Mouse (Mus musculus) forebrain, embryonic 10.5 days (tissue): ENCODE measurements around the gene Baz1b. TPM values are rescaled to one million over a fixed set of nuclear protein-coding genes. Genes with fewer than 3 reads are reported as not detected.
A peak's percentile ranks its signal among the peaks of the same experiment; 100 is the strongest.

Experiments used
- DNase-seq: peaks from one replicate; pipeline ENCODE4 v3.0.0-alpha.2; 2017; ENCODE audit warnings: low spot score; ENCODE audit errors: extremely low spot score
- H3K27ac ChIP-seq: fragments of 300-500 bp; sonication (generic); 2 replicates; pipeline ENCODE4 v1.5.1; 2016; ENCODE audit warnings: mild to moderate bottlenecking
- H3K27me3 ChIP-seq: fragments of 300-500 bp; sonication (generic); 2 replicates; pipeline ENCODE4 v1.6.1; 2016; ENCODE audit warnings: mild to moderate bottlenecking; ENCODE audit not compliant: poor library complexity, severe bottlenecking
- H3K36me3 ChIP-seq: fragments of 300-500 bp; sonication (generic); replicated peaks from 2 replicates; pipeline ENCODE4 v1.6.1; 2016; ENCODE audit warnings: mild to moderate bottlenecking, moderate library complexity
- H3K4me1 ChIP-seq: fragments of 300-500 bp; sonication (generic); 2 replicates; pipeline ENCODE4 v1.6.1; 2016
- H3K4me3 ChIP-seq: fragments of 300-500 bp; sonication (generic); 2 replicates; pipeline ENCODE4 v1.5.1; 2016; ENCODE audit warnings: mild to moderate bottlenecking, moderate library complexity
- H3K9me3 ChIP-seq: fragments of 300-500 bp; sonication (generic); 2 replicates; pipeline ENCODE4 v1.6.1; 2016; ENCODE audit warnings: mild to moderate bottlenecking, moderate library complexity
- WGBS: fragments of 180-500 bp; shearing (Covaris S2); methylation state at CpG from one replicate; pipeline ENCODE4 v1.1.7; 2016; 5-methylcytosine and 5-hydroxymethylcytosine counted together
- polyA plus RNA-seq: library from polyadenylated mRNA; unstranded; fragments of >200 nt; fragmentation: Nextera tagmentation; extraction: Ambion mirVana; gene quantifications from 2 replicates; pipeline ENCODE4 v1.2.1, GENCODE M21; 2016

The Baz1b gene
- 58.0 and 59.1 TPM in 2 replicates for polyA plus RNA-seq

GRCm38 (mm10) chr5:135186621-135187348 lies at the start of gene Baz1b:
Gene Baz1b (plus strand): TSS chr5:135187264.
- peaks cover 8% of the 10 kb centered on the region for H3K9me3 ChIP-seq
- H3K36me3 ChIP-seq = peaks cover 57% of the 10 kb centered on the region
- H3K27me3 ChIP-seq = no peaks in the 10 kb centered on the region
- under 1% methylated on average over 57 of the region's 57 CpGs for WGBS
- H3K4me3 ChIP-seq = peak within 1 kb of the TSS; percentile 100
- H3K4me1 ChIP-seq = peaks cover 38% of the 10 kb centered on the region
- peak; percentile 98 for DNase-seq
- H3K27ac ChIP-seq = peak within 1 kb of the TSS; percentile 99

GRCm38 (mm10) chr5:135139881-135140280 lies 47.2 kb upstream of the Baz1b start:
- H3K4me3 ChIP-seq = no peak overlapping the region
- no peaks in the 10 kb centered on the region for H3K4me1 ChIP-seq
- no peaks in the 10 kb centered on the region for H3K9me3 ChIP-seq
- H3K36me3 ChIP-seq = no peaks in the 10 kb centered on the region
- H3K27ac ChIP-seq = no peak overlapping the region
- no peak for DNase-seq
- peaks cover 13% of the 10 kb centered on the region for H3K27me3 ChIP-seq
- WGBS = 79% methylated on average over 2 of the region's 2 CpGs

GRCm38 (mm10) chr5:135144469-135144868 lies 42.6 kb upstream of the Baz1b start:
- 64% methylated on average over 4 of the region's 4 CpGs for WGBS
- Histone ChIP-seq H3K36me3 (no peaks in the 10 kb centered on the region), H3K4me3 (no peak overlapping the region)

GRCm38 (mm10) chr5:135145532-135145931 lies 41.5 kb upstream of the Baz1b start:
- DNase-seq = no peak
- no peak overlapping the region for H3K4me3 ChIP-seq
- 83% methylated on average over 3 of the region's 3 CpGs for WGBS
- H3K9me3 ChIP-seq = no peaks in the 10 kb centered on the region
- H3K27ac ChIP-seq = no peak overlapping the region
- no peaks in the 10 kb centered on the region for H3K36me3 ChIP-seq
- peaks cover 4% of the 10 kb centered on the region; the same call in 1 of the 2 replicates for H3K27me3 ChIP-seq
- H3K4me1 ChIP-seq = peaks cover 17% of the 10 kb centered on the region

More at GRCm38 (mm10) chr5:135144469-135144868, 42.6 kb upstream of the Baz1b start:
- Histone ChIP-seq H3K9me3 (no peaks in the 10 kb centered on the region), H3K4me1 (peaks cover 11% of the 10 kb centered on the region), H3K27ac (no peak overlapping the region), H3K27me3 (peaks cover 4% of the 10 kb centered on the region; the same call in 1 of the 2 replicates)
- DNase-seq = no peak

GRCm38 (mm10) chr5:135145955-135146354 lies 41.1 kb upstream of the Baz1b start:
- H3K9me3 ChIP-seq = no peaks in the 10 kb centered on the region
- no peak overlapping the region for H3K27ac ChIP-seq
- no peaks in the 10 kb centered on the region for H3K36me3 ChIP-seq
- H3K4me3 ChIP-seq = no peak overlapping the region
- H3K27me3 ChIP-seq = peaks cover 4% of the 10 kb centered on the region; the same call in 1 of the 2 replicates
- DNase-seq = no peak
- peaks cover 22% of the 10 kb centered on the region for H3K4me1 ChIP-seq

GRCm38 (mm10) chr5:135148715-135149052 lies 38.4 kb upstream of the Baz1b start:
- DNase-seq = no peak
- Histone ChIP-seq H3K9me3 (no peaks in the 10 kb centered on the region), H3K4me3 (peak overlapping the region; percentile 80), H3K27me3 (peaks cover 4% of the 10 kb centered on the region; the same call in 1 of the 2 replicates), H3K4me1 (peaks cover 23% of the 10 kb centered on the region), H3K36me3 (peaks cover 22% of the 10 kb centered on the region), H3K27ac (peak overlapping the region; percentile 97)
- under 1% methylated on average over 13 of the region's 13 CpGs for WGBS

- peak; percentile 99 for DNase-seq
- WGBS = under 1% methylated on average over 63 of the region's 63 CpGs
- Histone ChIP-seq H3K27me3 (peaks cover 4% of the 10 kb centered on the region; the same call in 1 of the 2 replicates), H3K36me3 (peaks cover 27% of the 10 kb centered on the region), H3K27ac (peak within 1 kb of the TSS; percentile 97), H3K4me3 (peak within 1 kb of the TSS; percentile 80), H3K4me1 (peaks cover 23% of the 10 kb centered on the region), H3K9me3 (no peaks in the 10 kb centered on the region)
Measured at GRCm38 (mm10) chr5:135149053-135149819, 37.8 kb upstream of the Baz1b start, which contains the start of gene Tbl2. Gene Tbl2 (plus strand): TSS chr5:135149657.

GRCm38 (mm10) chr5:135149820-135150178 lies 37.3 kb upstream of the Baz1b start:
- Histone ChIP-seq H3K9me3 (no peaks in the 10 kb centered on the region), H3K4me3 (peak overlapping the region; percentile 80), H3K36me3 (peaks cover 33% of the 10 kb centered on the region), H3K27me3 (peaks cover 4% of the 10 kb centered on the region; the same call in 1 of the 2 replicates), H3K4me1 (peaks cover 23% of the 10 kb centered on the region), H3K27ac (peak overlapping the region; percentile 97)
- DNase-seq = no peak
- WGBS = under 1% methylated on average over 23 of the region's 23 CpGs

GRCm38 (mm10) chr5:135156496-135156895 lies 30.6 kb upstream of the Baz1b start:
- peaks cover 4% of the 10 kb centered on the region; the same call in 1 of the 2 replicates for H3K9me3 ChIP-seq
- H3K4me1 ChIP-seq = no peaks in the 10 kb centered on the region
- no peak overlapping the region for H3K27ac ChIP-seq
- H3K4me3 ChIP-seq = no peak overlapping the region
- no peaks in the 10 kb centered on the region for H3K27me3 ChIP-seq
- no peak for DNase-seq
- WGBS = 94% methylated on average over 4 of the region's 4 CpGs
- H3K36me3 ChIP-seq = peaks cover 97% of the 10 kb centered on the region

GRCm38 (mm10) chr5:135161221-135161620 lies 25.8 kb upstream of the Baz1b start:
- 94% methylated on average over 4 of the region's 4 CpGs for WGBS
- peaks cover 4% of the 10 kb centered on the region; the same call in 1 of the 2 replicates for H3K9me3 ChIP-seq
- no peaks in the 10 kb centered on the region for H3K27me3 ChIP-seq
- no peak for DNase-seq
- H3K4me1 ChIP-seq = no peaks in the 10 kb centered on the region
- H3K4me3 ChIP-seq = no peak overlapping the region
- peaks cover 79% of the 10 kb centered on the region for H3K36me3 ChIP-seq
- H3K27ac ChIP-seq = no peak overlapping the region

GRCm38 (mm10) chr5:135161650-135162049 lies 25.4 kb upstream of the Baz1b start:
- no peak overlapping the region for H3K27ac ChIP-seq
- WGBS = 89% methylated on average over 7 of the region's 7 CpGs
- DNase-seq = no peak
- H3K4me1 ChIP-seq = no peaks in the 10 kb centered on the region
- H3K27me3 ChIP-seq = no peaks in the 10 kb centered on the region
- H3K4me3 ChIP-seq = no peak overlapping the region
- H3K9me3 ChIP-seq = peaks cover under 1% of the 10 kb centered on the region; the same call in 1 of the 2 replicates
- H3K36me3 ChIP-seq = peaks cover 74% of the 10 kb centered on the region

GRCm38 (mm10) chr5:135162361-135162760 lies 24.7 kb upstream of the Baz1b start:
- no peaks in the 10 kb centered on the region for H3K27me3 ChIP-seq
- no peak overlapping the region for H3K4me3 ChIP-seq
- no peak for DNase-seq
- no peak overlapping the region for H3K27ac ChIP-seq
- 95% methylated on average over 8 of the region's 8 CpGs for WGBS
- H3K4me1 ChIP-seq = no peaks in the 10 kb centered on the region
- peaks cover 67% of the 10 kb centered on the region for H3K36me3 ChIP-seq
- H3K9me3 ChIP-seq = no peaks in the 10 kb centered on the region

GRCm38 (mm10) chr5:135162821-135163220 lies 24.2 kb upstream of the Baz1b start:
- 93% methylated on average over 6 of the region's 6 CpGs for WGBS
- no peak for DNase-seq
- Histone ChIP-seq H3K4me1 (peaks cover under 1% of the 10 kb centered on the region; the same call in 1 of the 2 replicates), H3K27ac (no peak overlapping the region), H3K9me3 (no peaks in the 10 kb centered on the region), H3K27me3 (no peaks in the 10 kb centered on the region), H3K36me3 (peaks cover 63% of the 10 kb centered on the region), H3K4me3 (no peak overlapping the region)
